Mouse (Mus musculus) midbrain, embryonic 13.5 days (tissue): ENCODE data around the gene Doxl2. TPM values are rescaled to one million over a fixed set of nuclear protein-coding genes. Genes with fewer than 3 reads are reported as not detected.

Source experiments
- ATAC-seq: fragments of 200-750 bp; cut with Nextera tagmentation; 2 replicates; pipeline ENCODE4 v1.8.0; 2017; ENCODE audit warnings: mild to moderate bottlenecking, moderate TSS enrichment, moderate library complexity
- H3K27ac ChIP-seq: fragments of 300-500 bp; sonication (generic); 2 replicates; pipeline ENCODE4 v1.5.1; 2015; ENCODE audit warnings: inconsistent platforms, mild to moderate bottlenecking, moderate library complexity
- H3K27me3 ChIP-seq: fragments of 300-500 bp; sonication (generic); 2 replicates; pipeline ENCODE4 v1.6.1; 2015; ENCODE audit warnings: mild to moderate bottlenecking, inconsistent platforms
- H3K36me3 ChIP-seq: fragments of 300-500 bp; sonication (generic); 2 replicates; pipeline ENCODE4 v1.6.1; 2015; ENCODE audit warnings: mild to moderate bottlenecking, inconsistent platforms
- H3K4me1 ChIP-seq: fragments of 300-500 bp; sonication (generic); replicated peaks from 2 replicates; pipeline ENCODE4 v1.6.1; 2015; ENCODE audit warnings: inconsistent platforms
- H3K4me2 ChIP-seq: fragments of 300-500 bp; sonication (generic); replicated peaks from 2 replicates; pipeline ENCODE4 v1.6.1; 2015; ENCODE audit warnings: moderate library complexity, mild to moderate bottlenecking, inconsistent platforms
- H3K4me3 ChIP-seq: fragments of 300-500 bp; sonication (generic); replicated peaks from 2 replicates; pipeline ENCODE4 v1.5.1; 2015; ENCODE audit warnings: mild to moderate bottlenecking, inconsistent platforms
- H3K9ac ChIP-seq: fragments of 300-500 bp; sonication (generic); replicated peaks from 2 replicates; pipeline ENCODE4 v1.6.1; 2015; ENCODE audit warnings: mild to moderate bottlenecking, inconsistent platforms
- H3K9me3 ChIP-seq: fragments of 300-500 bp; sonication (generic); 2 replicates; pipeline ENCODE4 v1.6.1; 2016; ENCODE audit warnings: mild to moderate bottlenecking, inconsistent platforms
- WGBS: fragments of 180-500 bp; shearing (Covaris S2); methylation state at CpG from one replicate; pipeline ENCODE4 v1.1.7; 2015; 5-methylcytosine and 5-hydroxymethylcytosine counted together
- polyA plus RNA-seq: library from polyadenylated mRNA; unstranded; fragments of >200 nt; fragmentation: Nextera tagmentation; extraction: Ambion mirVana; gene quantifications from 2 replicates; pipeline ENCODE4 v1.2.1, GENCODE M21; 2015

The Doxl2 gene
- polyA plus RNA-seq, 1 experiment from 2014 or later = not detected

DNA sequence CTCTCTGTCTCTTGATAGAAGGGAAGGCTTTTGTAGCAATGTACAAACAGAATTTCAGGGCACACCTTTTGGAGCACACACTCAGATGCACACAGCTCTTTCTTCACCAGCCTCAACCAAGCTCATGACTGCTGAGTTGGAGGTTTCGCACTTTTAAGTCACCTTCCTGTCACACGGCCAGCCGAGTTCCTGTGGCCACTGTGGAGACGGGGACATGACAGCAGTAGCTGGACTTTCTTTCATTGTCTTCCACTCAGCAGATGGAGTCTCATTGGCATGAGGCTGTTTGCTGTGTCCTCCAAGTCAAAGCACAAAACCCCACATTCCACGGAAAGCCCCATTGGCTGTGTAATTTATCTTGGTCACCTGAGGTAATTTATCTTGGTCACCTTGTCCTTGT lies 36.4 kb downstream of the Doxl2 start:
- Histone ChIP-seq H3K27ac (no peak overlapping the region), H3K4me3 (no peak overlapping the region)

DNA sequence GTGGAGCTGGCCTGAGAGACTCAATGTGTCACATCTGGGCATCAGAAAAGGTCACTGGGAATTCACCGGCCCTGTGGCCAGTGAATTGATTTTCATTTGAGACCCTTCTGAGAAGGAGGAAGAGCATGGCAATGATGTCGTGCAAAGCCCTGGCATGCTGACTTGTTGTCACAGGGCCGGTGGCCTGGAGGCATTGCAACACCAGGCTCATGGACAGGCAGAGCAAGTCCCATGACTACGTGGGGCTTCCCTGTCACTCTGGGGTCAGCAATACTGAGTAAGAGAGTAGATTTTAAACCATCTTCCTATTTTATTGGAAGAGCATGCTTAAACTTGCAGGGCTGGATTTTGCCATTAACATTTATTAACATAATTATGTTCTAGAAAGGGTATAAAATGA lies 38.3 kb downstream of the Doxl2 start:
- no peak for ATAC-seq

More for the DNA sequence above, 36.4 kb downstream of the Doxl2 start:
- H3K9ac ChIP-seq = no peak overlapping the region
- 0 out of 2 replicates have a peak, but pooled peaks cover 7% of the 10 kb centered on the region for H3K9me3 ChIP-seq
- ATAC-seq = no peak
- peaks cover 8% of the 10 kb centered on the region for H3K4me1 ChIP-seq
- H3K36me3 ChIP-seq = no peaks in the 10 kb centered on the region
- 89% methylated on average over 5 of the region's 5 CpGs for WGBS
- no peaks in the 10 kb centered on the region for H3K27me3 ChIP-seq
- no peak overlapping the region for H3K4me2 ChIP-seq

DNA sequence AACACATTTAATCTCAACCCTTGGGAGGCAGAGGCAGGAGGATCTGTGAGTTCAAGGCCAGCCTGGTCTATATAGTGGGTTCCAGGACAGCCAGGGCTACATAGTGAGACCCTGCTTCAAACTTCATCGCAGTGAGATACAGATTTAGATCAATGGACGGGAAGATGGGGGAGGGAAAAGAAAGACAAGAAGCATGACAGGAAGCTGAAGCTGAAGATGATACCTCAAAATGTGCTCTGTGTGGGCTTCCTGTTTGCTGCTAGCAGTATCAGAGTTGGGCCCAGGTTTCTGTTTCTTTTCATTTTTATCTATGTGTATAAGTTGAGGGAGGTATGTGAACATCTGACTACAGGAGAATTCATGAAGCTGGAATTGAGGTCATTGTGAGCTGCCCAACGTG lies 38.7 kb downstream of the Doxl2 start:
- no peak for ATAC-seq
- Histone ChIP-seq H3K36me3 (no peaks in the 10 kb centered on the region), H3K9ac (no peak overlapping the region), H3K4me1 (peaks cover 5% of the 10 kb centered on the region), H3K27ac (no peak overlapping the region), H3K4me2 (no peak overlapping the region), H3K9me3 (0 out of 2 replicates have a peak, but pooled peaks cover 7% of the 10 kb centered on the region), H3K4me3 (no peak overlapping the region), H3K27me3 (no peaks in the 10 kb centered on the region)
- WGBS = 86% methylated on average over 3 of the region's 3 CpGs

More for the DNA sequence above, 38.3 kb downstream of the Doxl2 start:
- Histone ChIP-seq H3K4me1 (peaks cover 8% of the 10 kb centered on the region), H3K9me3 (0 out of 2 replicates have a peak, but pooled peaks cover 7% of the 10 kb centered on the region), H3K4me3 (no peak overlapping the region), H3K36me3 (no peaks in the 10 kb centered on the region), H3K9ac (no peak overlapping the region), H3K4me2 (no peak overlapping the region), H3K27ac (no peak overlapping the region), H3K27me3 (no peaks in the 10 kb centered on the region)
- WGBS = 81% methylated on average over 4 of the region's 4 CpGs

- H3K4me2 ChIP-seq = no peak overlapping the region
- H3K9me3 ChIP-seq = no peaks in the 10 kb centered on the region
- WGBS = 78% methylated on average over 12 of the region's 12 CpGs
- H3K4me3 ChIP-seq = no peak overlapping the region
- H3K27ac ChIP-seq = no peak overlapping the region
- ATAC-seq = no peak
- no peak overlapping the region for H3K9ac ChIP-seq
- H3K4me1 ChIP-seq = peaks cover 7% of the 10 kb centered on the region
- H3K36me3 ChIP-seq = no peaks in the 10 kb centered on the region
- H3K27me3 ChIP-seq = no peaks in the 10 kb centered on the region
Observed at GRCm38 (mm10) chr6:49017150-49017549, 42.4 kb downstream of the Doxl2 start.

DNA sequence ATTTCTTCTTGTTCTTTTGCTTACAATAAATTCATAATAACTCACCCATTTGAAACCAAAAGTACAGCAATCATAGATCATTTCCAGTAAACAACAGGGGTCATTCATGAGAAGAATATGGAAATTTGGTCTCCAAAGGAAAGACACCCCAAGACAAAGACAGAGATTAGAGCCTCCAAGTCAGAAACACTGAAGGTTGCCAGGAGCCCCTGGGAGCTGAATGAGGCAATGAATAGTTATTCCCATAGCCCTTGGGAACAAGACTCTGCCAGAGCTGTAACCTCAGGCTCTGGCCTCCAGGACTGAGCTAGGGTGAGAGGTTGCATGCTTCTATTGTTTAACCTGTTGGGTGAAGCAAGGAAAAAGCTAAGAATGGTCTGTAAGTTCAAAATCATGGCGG lies 44.6 kb downstream of the Doxl2 start:
- Histone ChIP-seq H3K27ac (no peak overlapping the region), H3K4me3 (no peak overlapping the region), H3K27me3 (no peaks in the 10 kb centered on the region), H3K36me3 (no peaks in the 10 kb centered on the region), H3K4me2 (no peak overlapping the region), H3K4me1 (peaks cover 7% of the 10 kb centered on the region), H3K9me3 (no peaks in the 10 kb centered on the region), H3K9ac (no peak overlapping the region)
- ATAC-seq = no peak
- WGBS = 89% methylated on average over 1 of the region's 1 CpGs

DNA sequence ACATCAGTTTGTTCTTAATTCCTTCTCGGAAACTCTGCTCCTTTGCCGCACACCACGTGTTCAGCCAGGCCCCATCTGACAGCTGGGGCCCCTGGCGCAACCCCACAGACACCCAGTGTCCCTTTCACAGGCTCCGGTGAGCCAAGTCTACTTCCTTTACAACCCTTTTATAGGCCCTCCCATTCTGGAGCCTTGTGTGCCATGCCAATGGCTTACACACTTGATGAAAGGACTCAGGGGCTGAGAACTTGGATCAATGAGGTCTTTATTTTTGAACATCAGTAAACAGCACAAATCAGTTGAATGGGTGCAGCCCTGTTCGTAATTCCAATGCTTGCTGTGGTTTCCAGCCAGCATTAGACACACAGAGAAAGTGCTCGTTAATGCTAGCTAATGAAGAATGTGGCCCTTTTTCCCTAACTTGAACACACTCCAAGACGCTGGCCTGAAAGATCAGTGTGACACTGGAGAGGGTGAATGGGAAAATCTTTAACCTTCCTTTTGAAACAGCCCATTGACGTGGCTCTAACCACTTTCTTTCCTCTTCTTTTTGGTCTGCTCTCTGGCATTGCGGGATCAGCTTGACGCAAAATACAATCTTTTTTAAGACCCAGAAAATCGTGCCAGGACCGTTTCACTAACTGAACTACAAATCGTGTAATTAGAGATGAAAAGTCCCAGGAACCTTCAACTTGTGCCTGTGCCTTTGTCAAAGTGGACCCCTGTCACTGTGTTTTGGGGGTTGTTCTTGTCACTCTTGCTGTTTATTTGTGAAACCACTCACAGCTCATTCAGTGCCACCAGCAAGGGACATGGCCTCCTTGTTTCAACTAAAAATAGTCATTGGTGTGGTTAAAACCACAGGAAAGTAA lies 46.6 kb downstream of the Doxl2 start:
- no peaks in the 10 kb centered on the region for H3K27me3 ChIP-seq
- no peak overlapping the region for H3K4me2 ChIP-seq
- no peak overlapping the region for H3K9ac ChIP-seq
- H3K36me3 ChIP-seq = no peaks in the 10 kb centered on the region
- H3K9me3 ChIP-seq = no peaks in the 10 kb centered on the region
- WGBS = 56% methylated on average over 14 of the region's 14 CpGs
- H3K27ac ChIP-seq = no peak overlapping the region
- H3K4me1 ChIP-seq = peaks cover 7% of the 10 kb centered on the region
- peak; percentile 80 for ATAC-seq
- no peak overlapping the region for H3K4me3 ChIP-seq

DNA sequence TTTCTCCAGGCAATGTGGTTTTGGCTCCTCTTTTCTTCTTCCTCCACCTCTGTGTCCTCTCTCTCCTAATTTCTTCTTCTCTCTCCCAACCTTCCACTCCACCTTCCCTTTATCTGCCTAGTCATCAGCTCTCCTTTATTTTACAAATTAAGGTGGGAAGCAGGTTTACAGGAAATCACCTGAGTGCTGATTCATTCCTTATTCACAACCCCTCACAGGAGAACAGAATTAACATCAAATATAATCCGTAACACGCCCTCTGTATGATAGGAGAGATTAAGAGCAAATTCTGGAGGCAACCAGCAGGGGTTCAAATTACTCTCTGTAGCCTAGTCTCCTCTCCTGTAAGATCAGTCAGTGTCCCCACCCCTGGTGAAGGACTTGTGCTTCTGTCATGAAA lies 47.6 kb downstream of the Doxl2 start:
- H3K9me3 ChIP-seq = no peaks in the 10 kb centered on the region
- no peak overlapping the region for H3K4me3 ChIP-seq
- no peak overlapping the region for H3K9ac ChIP-seq
- WGBS = 85% methylated on average over 2 of the region's 2 CpGs
- ATAC-seq = no peak
- no peaks in the 10 kb centered on the region for H3K36me3 ChIP-seq
- H3K27me3 ChIP-seq = no peaks in the 10 kb centered on the region
- H3K27ac ChIP-seq = no peak overlapping the region
- peaks cover 7% of the 10 kb centered on the region for H3K4me1 ChIP-seq
- no peak overlapping the region for H3K4me2 ChIP-seq

DNA sequence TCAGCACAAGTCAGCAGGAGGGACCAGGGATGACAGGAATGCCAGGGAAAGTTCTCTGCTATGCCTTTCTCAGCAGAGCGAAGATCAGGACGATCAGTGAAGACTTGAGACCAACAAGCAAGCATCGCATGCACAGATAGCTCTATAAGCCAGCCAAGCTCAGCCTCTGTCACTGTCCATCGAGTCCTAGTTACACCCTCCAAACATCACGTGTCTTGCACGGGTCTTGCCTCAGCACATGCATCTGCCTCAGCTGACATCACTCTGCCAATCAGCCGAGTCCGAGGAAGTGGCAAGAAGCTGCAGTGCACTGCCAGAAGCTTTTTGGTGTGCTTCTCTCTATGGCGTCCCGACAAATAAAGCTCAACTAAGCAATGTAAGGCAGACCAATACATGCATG lies 48.6 kb downstream of the Doxl2 start:
- WGBS = 85% methylated on average over 10 of the region's 10 CpGs
- Histone ChIP-seq H3K4me1 (peaks cover 7% of the 10 kb centered on the region), H3K4me3 (no peak overlapping the region), H3K27ac (no peak overlapping the region), H3K27me3 (no peaks in the 10 kb centered on the region), H3K9ac (no peak overlapping the region), H3K4me2 (no peak overlapping the region), H3K9me3 (no peaks in the 10 kb centered on the region), H3K36me3 (no peaks in the 10 kb centered on the region)
- no peak for ATAC-seq

GRCm38 (mm10) chr6:49025290-49025689 lies 50.5 kb downstream of the Doxl2 start:
- H3K9ac ChIP-seq = no peak overlapping the region
- no peak overlapping the region for H3K27ac ChIP-seq
- peaks cover 5% of the 10 kb centered on the region for H3K4me1 ChIP-seq
- no peak for ATAC-seq
- 85% methylated on average over 7 of the region's 7 CpGs for WGBS
- no peak overlapping the region for H3K4me3 ChIP-seq
- H3K9me3 ChIP-seq = no peaks in the 10 kb centered on the region
- H3K4me2 ChIP-seq = no peak overlapping the region
- H3K27me3 ChIP-seq = no peaks in the 10 kb centered on the region
- H3K36me3 ChIP-seq = no peaks in the 10 kb centered on the region

- no peak overlapping the region for H3K9ac ChIP-seq
- no peak overlapping the region for H3K27ac ChIP-seq
- no peaks in the 10 kb centered on the region for H3K36me3 ChIP-seq
- H3K27me3 ChIP-seq = no peaks in the 10 kb centered on the region
- H3K4me3 ChIP-seq = no peak overlapping the region
- no peak for ATAC-seq
- WGBS = 96% methylated on average over 5 of the region's 5 CpGs
- no peaks in the 10 kb centered on the region for H3K4me1 ChIP-seq
- H3K4me2 ChIP-seq = no peak overlapping the region
- H3K9me3 ChIP-seq = no peaks in the 10 kb centered on the region
Observed at GRCm38 (mm10) chr6:49026496-49026895, 51.7 kb downstream of the Doxl2 start.

DNA sequence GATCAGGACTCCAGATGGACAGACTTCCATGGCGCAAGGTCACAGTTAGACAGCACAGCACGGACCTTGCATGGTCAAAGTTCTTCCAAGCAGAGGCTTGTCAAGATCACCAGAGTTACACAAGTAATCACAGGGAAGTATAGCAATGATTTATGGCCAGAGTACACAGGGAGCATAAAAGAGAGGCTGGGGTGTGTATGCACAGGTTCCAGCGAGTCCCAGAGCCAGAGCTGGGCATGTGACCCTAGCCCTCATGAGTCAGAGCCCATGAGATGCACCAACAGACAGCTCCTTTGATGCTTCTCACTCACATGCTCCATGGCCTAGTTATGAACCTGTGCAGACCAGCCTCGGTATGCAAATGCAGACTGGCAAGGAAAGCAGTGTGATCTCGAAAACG lies 53.3 kb downstream of the Doxl2 start:
- Histone ChIP-seq H3K27me3 (no peaks in the 10 kb centered on the region), H3K4me1 (no peaks in the 10 kb centered on the region), H3K9me3 (no peaks in the 10 kb centered on the region), H3K27ac (no peak overlapping the region), H3K4me3 (no peak overlapping the region), H3K36me3 (no peaks in the 10 kb centered on the region), H3K4me2 (no peak overlapping the region), H3K9ac (no peak overlapping the region)
- 86% methylated on average over 6 of the region's 6 CpGs for WGBS
- ATAC-seq = no peak
